Mouse (Mus musculus) cerebellum, adult 2 months (tissue): ENCODE measurements around the gene Wnt7b.

Source experiments
- CTCF ChIP-seq: fragments of 200-500 bp; IDR thresholded peaks from 2 replicates; pipeline ENCODE4 v1.5.1; 2011; ENCODE audit warnings: low read depth, mild to moderate bottlenecking, control low read depth, low read length, moderate library complexity, borderline replicate concordance; ENCODE audit not compliant: insufficient read depth
- POLR2A ChIP-seq: fragments of 200-500 bp; IDR thresholded peaks from 2 replicates; pipeline ENCODE4 v1.6.1; 2011; ENCODE audit warnings: low read length, control low read depth, borderline replicate concordance; ENCODE audit not compliant: insufficient read depth

- no peak for TF ChIP-seq CTCF
- TF ChIP-seq POLR2A, result no peak
These were observed 1.2 kb downstream of the Wnt7b start for GRCm38 (mm10) chr15:85580934-85581562.
